Mouse (Mus musculus) liver, embryonic 14.5 days (tissue): ENCODE measurements around the gene Fgd6.

Experiments used
- CTCF ChIP-seq: IDR thresholded peaks from 2 replicates; pipeline ENCODE4 v1.5.1; 2016; ENCODE audit warnings: antibody characterized with exemption, low read depth, control low read depth
- EP300 ChIP-seq: IDR thresholded peaks from 2 replicates; pipeline ENCODE4 v1.6.1; 2016; ENCODE audit warnings: antibody characterized with exemption, low read depth

DNA sequence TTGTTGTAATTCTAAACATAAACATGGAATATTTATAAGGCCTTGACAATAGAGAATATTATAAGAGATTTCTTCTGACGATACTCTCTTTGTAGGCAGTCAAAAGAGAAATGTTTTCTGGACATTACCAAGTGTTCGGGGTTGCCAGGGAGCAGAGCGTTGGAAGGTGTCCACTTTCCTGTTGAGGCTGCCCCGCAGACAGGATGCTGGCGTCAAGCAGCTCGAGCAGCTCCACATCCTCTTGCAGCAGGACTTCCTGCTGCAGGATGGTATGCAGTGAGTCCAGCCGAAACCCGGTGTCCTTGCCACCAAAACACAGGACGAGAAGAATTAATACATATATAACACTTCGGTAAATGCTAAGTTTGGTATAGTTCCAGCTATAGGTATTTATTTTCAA, 35.6 kb upstream of the Fgd6 start:
- no peak for TF ChIP-seq CTCF
- no peak for TF ChIP-seq EP300
